Mouse (Mus musculus): ENCODE measurements around the gene Taok3. TPM values are rescaled to one million over a fixed set of nuclear protein-coding genes. Genes with fewer than 3 reads are reported as not detected.
"Not testable (repeated sequence)": the region's sequence is repeated elsewhere in the genome, so short reads cannot be mapped to it uniquely, and the experiment has no call there.

Gene Taok3
- total RNA-seq, 2 experiments from 2014 or later, result 9.4 to 10.0 TPM

- no peak for DNase-seq
- intact Hi-C loops (cut with DNase I), result loop anchor here (5.0 kb wide), 1 partner anchor 169 kb away; the partner anchor contains the start of gene Suds3
Observed at GRCm38 (mm10) chr5:117286286-117286685, 166.4 kb downstream of the Taok3 start.

GRCm38 (mm10) chr5:117286831-117287822 is 167.2 kb downstream of the Taok3 start, which contains the start of gene Pebp1:
TSS of gene Pebp1 (minus strand) at chr5:117287625.
- intact Hi-C loops (cut with DNase I), result loop anchor here (5.0 kb wide), 1 partner anchor 170 kb away; the partner anchor contains the start of gene Suds3

GRCm38 (mm10) chr5:117289646-117290045 is 169.7 kb downstream of the Taok3 start:
- DNase-seq, result no peak
- intact Hi-C loops (cut with DNase I), result loop anchor here (5.0 kb wide), 1 partner anchor 172 kb away; the partner anchor contains the start of gene Suds3

More at GRCm38 (mm10) chr5:117286831-117287822, 167.2 kb downstream of the Taok3 start, which contains the start of gene Pebp1:
- peak; percentile 98 for DNase-seq

- DNase-seq, result no peak
- intact Hi-C loops (cut with DNase I), result no loop called here
Observed at GRCm38 (mm10) chr5:117290081-117290480, 170.2 kb downstream of the Taok3 start.

- intact Hi-C loops (cut with DNase I), result no loop called here
- DNase-seq, result no peak
Observed at GRCm38 (mm10) chr5:117291312-117291711, 171.4 kb downstream of the Taok3 start.

- DNase-seq, result no peak
- intact Hi-C loops (cut with DNase I), result no loop called here
Observed at GRCm38 (mm10) chr5:117292547-117292946, 172.6 kb downstream of the Taok3 start.

- intact Hi-C loops (cut with DNase I); DNase-seq: not testable (repeated sequence)
Observed at GRCm38 (mm10) chr5:117293776-117294175, 173.8 kb downstream of the Taok3 start.

- no peak for DNase-seq
- intact Hi-C loops (cut with DNase I), result no loop called here
Observed at GRCm38 (mm10) chr5:117295011-117295410, 175.1 kb downstream of the Taok3 start.

GRCm38 (mm10) chr5:117302899-117303298 is 183.0 kb downstream of the Taok3 start:
- no peak for DNase-seq
- intact Hi-C loops (cut with DNase I), result no loop called here

- intact Hi-C loops (cut with DNase I), result no loop called here
- no peak for DNase-seq
Observed at GRCm38 (mm10) chr5:117303691-117304579, 184.0 kb downstream of the Taok3 start.

- peak; percentile 69 to 87 for DNase-seq
- intact Hi-C loops (cut with DNase I), result loop anchor here (5.0 kb wide), 2 partner anchors 102 to 188 kb away; partner anchors contain the start of gene Suds3
Observed at GRCm38 (mm10) chr5:117304947-117305346, 185.0 kb downstream of the Taok3 start.

GRCm38 (mm10) chr5:117305754-117306153 is 185.8 kb downstream of the Taok3 start:
- DNase-seq, result no peak
- intact Hi-C loops (cut with DNase I), result loop anchor here (5.0 kb wide), 2 partner anchors 102 to 188 kb away; partner anchors contain the start of gene Suds3

GRCm38 (mm10) chr5:117306826-117307225 is 186.9 kb downstream of the Taok3 start:
- DNase-seq, result no peak

GRCm38 (mm10) chr5:117307699-117308098 is 187.8 kb downstream of the Taok3 start:
- DNase-seq, result peak; percentile 70 to 82
- intact Hi-C loops (cut with DNase I), result loop anchor here (5.0 kb wide), 2 partner anchors 100 to 190 kb away; partner anchors contain the start of gene Suds3

More at GRCm38 (mm10) chr5:117306826-117307225, 186.9 kb downstream of the Taok3 start:
- intact Hi-C loops (cut with DNase I), result loop anchor here (5.0 kb wide), 2 partner anchors 100 to 190 kb away; partner anchors contain the start of gene Suds3

GRCm38 (mm10) chr5:117313420-117313819 is 193.5 kb downstream of the Taok3 start:
- DNase-seq, result peak; percentile 46 to 70
- intact Hi-C loops (cut with DNase I), result no loop called here

- intact Hi-C loops (cut with DNase I), result loop anchor here (2.0 kb wide), 1 partner anchor 179 kb away; no protein-coding TSS in a partner anchor
- no peak for DNase-seq
Observed at GRCm38 (mm10) chr5:117313909-117314308, 194.0 kb downstream of the Taok3 start.

GRCm38 (mm10) chr5:117314587-117315428 is 194.9 kb downstream of the Taok3 start:
- intact Hi-C loops (cut with DNase I), result loop anchor here (2.0 kb wide), 1 partner anchor 178 kb away; no protein-coding TSS in a partner anchor
- peak in 1 of 2 experiments; percentile 10 for DNase-seq

GRCm38 (mm10) chr5:117318741-117319629 is 199.1 kb downstream of the Taok3 start, which contains the start of gene Vsig10:
TSS of gene Vsig10 (plus strand) at chr5:117319083.
- intact Hi-C loops (cut with DNase I), result loop anchor here (1.0 kb wide), 1 partner anchor 39 kb away; no protein-coding TSS in a partner anchor
- peak; percentile 78 to 80 for DNase-seq
